Mouse (Mus musculus): ENCODE measurements around the gene Washc1.
A peak's percentile ranks its signal among the peaks of the same experiment; 100 is the strongest.

DNA sequence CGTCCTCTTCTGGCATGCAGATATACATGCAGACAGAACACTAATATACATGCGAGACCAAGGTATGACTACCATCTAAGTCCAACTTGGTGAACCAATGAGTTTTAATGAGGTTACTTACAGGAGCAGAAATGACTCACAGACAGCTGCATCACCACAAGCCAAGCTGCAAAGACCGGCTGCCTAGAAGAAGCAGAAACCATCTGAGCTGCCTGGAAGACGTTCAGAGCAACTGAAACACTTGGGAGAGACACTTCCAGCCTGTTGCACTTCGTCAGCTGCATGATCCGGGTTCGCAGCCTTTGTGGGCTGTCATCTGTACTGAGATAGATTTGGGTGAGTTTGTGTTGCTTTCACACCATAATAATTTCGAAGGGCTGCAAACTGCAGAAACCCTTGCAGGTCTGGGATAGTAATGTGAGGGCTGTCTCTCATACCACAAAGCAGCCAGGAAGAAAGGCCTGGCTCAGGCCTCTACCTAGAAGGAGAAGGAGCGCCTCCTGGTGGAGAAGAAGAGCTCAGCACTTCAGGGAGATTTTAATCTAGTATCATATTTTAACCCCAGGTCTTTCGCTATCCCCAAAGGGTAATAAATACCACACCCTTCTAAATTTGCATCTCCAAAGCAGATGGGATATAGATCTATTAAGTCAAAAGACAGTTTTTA, 4.6 kb upstream of the Washc1 start:
- peak; percentile 86 for TF ChIP-seq CTCF (IDR thresholded peaks at IDR 0.05; ENCODE audit: low read depth)
- TF ChIP-seq EP300 (IDR thresholded peaks at IDR 0.05; ENCODE audit: low read depth): no peak
